Mouse (Mus musculus): ENCODE results near the gene A730061H03Rik. TPM values are rescaled to one million over a fixed set of nuclear protein-coding genes. Genes with fewer than 3 reads are reported as not detected.

Gene A730061H03Rik
- polyA plus RNA-seq, 1 experiment from 2014 or later: 0.56 TPM

- Histone ChIP-seq H3K27ac (replicated peaks) (no peak overlapping the region), H3K4me2 (peak overlapping the region; percentile 78; the same call in 1 of the 2 replicates), H3K4me3 (no peak overlapping the region), H3K27me3 (replicated peaks) (no peaks in the 10 kb centered on the region), H3K4me1 (peaks cover 27% of the 10 kb centered on the region), H3K36me3 (peaks cover 46% of the 10 kb centered on the region), H3K9me3 (no peaks in the 10 kb centered on the region), H3K9ac (no peak overlapping the region)
- ATAC-seq (ENCODE audit: extremely low read depth, insufficient number of reproducible peaks, low FRiP score, low TSS enrichment): no peak
- 87% methylated on average over 10 of the region's 10 CpGs for WGBS
Measured at GRCm38 (mm10) chr14:55561860-55562259, 1.7 kb upstream of the A730061H03Rik start.

GRCm38 (mm10) chr14:55559799-55560201 lies 406 bp downstream of the A730061H03Rik start, which contains the start of gene Dcaf11:
Dcaf11 (plus strand) TSS chr14:55560006.
- peak within 1 kb of the TSS; percentile 69 for H3K4me3 ChIP-seq
- H3K36me3 ChIP-seq: peaks cover 26% of the 10 kb centered on the region
- H3K9ac ChIP-seq: peak within 1 kb of the TSS; percentile 89
- peak within 1 kb of the TSS; percentile 99 for H3K27ac ChIP-seq (replicated peaks)
- H3K4me2 ChIP-seq: peak within 1 kb of the TSS; percentile 78
- ATAC-seq (ENCODE audit: extremely low read depth, insufficient number of reproducible peaks, low FRiP score, low TSS enrichment): peak; percentile 67
- peaks cover 30% of the 10 kb centered on the region for H3K4me1 ChIP-seq
- no peaks in the 10 kb centered on the region for H3K27me3 ChIP-seq (replicated peaks)
- WGBS: under 1% methylated on average over 27 of the region's 27 CpGs
- H3K9me3 ChIP-seq: no peaks in the 10 kb centered on the region

DNA sequence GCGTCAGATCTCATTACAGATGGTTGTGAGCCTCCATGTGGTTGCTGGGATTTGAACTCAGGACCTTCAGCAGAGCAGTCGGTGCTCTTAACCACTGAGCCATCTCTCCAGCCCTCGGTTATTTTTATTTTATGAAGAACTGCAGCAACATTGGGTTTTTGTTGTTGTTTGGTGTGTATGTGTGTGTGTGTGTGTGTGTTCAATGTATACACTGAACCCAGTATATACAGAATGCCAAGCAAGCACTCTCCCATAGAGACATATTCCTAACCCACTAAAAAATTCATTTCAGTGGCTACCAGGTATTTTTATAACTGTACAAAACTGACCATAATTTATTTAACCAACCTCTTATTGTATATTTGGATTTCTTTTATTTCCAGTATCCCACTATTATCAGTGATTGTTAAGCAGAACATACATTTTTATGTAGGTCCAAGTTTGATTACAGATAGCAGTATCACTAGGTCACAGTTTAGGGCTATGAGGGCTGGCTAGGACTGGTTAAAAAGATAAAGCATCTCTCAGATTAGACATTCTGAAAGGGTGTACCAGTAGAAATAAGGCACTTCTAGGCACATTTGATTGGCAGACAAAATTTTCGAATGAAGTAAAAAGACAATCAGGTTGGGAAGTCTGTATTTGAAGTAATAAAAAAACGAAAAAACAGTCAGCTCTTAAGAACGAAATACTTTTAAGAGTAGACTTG lies 1.3 kb downstream of the A730061H03Rik start:
- peaks cover 17% of the 10 kb centered on the region for H3K36me3 ChIP-seq
- H3K9me3 ChIP-seq: no peaks in the 10 kb centered on the region
- H3K27ac ChIP-seq (replicated peaks): peak overlapping the region; percentile 99
- peak overlapping the region; percentile 69 for H3K4me3 ChIP-seq
- no peaks in the 10 kb centered on the region for H3K27me3 ChIP-seq (replicated peaks)
- H3K4me1 ChIP-seq: peaks cover 30% of the 10 kb centered on the region
- ATAC-seq (ENCODE audit: extremely low read depth, insufficient number of reproducible peaks, low FRiP score, low TSS enrichment): no peak
- WGBS: 53% methylated on average over 6 of the region's 6 CpGs
- H3K9ac ChIP-seq: peak overlapping the region; percentile 89
- H3K4me2 ChIP-seq: peak overlapping the region; percentile 78

GRCm38 (mm10) chr14:55557587-55557986 lies 2.6 kb downstream of the A730061H03Rik start:
- Histone ChIP-seq H3K4me2 (no peak overlapping the region), H3K27ac (replicated peaks) (no peak overlapping the region), H3K4me3 (no peak overlapping the region), H3K36me3 (0 out of 2 replicates have a peak, but pooled peaks cover 5% of the 10 kb centered on the region), H3K9ac (no peak overlapping the region), H3K27me3 (replicated peaks) (no peaks in the 10 kb centered on the region), H3K9me3 (no peaks in the 10 kb centered on the region), H3K4me1 (peaks cover 30% of the 10 kb centered on the region)
- no peak for ATAC-seq (ENCODE audit: extremely low read depth, insufficient number of reproducible peaks, low FRiP score, low TSS enrichment)
- 79% methylated on average over 3 of the region's 3 CpGs for WGBS

DNA sequence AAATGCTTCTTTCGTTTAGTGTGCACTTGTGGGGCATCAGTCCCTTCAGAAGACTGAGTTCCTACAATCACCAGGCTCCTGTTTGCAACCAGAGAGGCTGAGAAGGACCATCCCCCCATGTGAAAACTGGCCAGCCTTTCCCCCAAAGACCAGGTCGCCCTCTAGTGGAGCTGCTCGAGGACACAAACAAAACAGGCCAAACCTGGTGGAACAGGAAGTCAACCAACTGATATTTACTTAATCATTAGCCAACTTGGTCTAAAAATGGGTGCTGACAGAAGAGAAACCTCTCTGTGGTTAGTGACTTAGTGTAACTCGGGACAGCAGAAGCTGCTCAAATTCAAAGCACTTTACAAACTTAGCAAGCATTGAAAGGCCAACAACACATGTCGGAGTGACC lies 3.2 kb downstream of the A730061H03Rik start:
- WGBS: 27% methylated on average over 5 of the region's 5 CpGs
- Histone ChIP-seq H3K27me3 (replicated peaks) (no peaks in the 10 kb centered on the region), H3K9ac (no peak overlapping the region), H3K4me1 (peaks cover 26% of the 10 kb centered on the region), H3K4me2 (no peak overlapping the region), H3K36me3 (no peaks in the 10 kb centered on the region), H3K9me3 (no peaks in the 10 kb centered on the region), H3K4me3 (no peak overlapping the region), H3K27ac (replicated peaks) (no peak overlapping the region)
- no peak for ATAC-seq (ENCODE audit: extremely low read depth, insufficient number of reproducible peaks, low FRiP score, low TSS enrichment)

DNA sequence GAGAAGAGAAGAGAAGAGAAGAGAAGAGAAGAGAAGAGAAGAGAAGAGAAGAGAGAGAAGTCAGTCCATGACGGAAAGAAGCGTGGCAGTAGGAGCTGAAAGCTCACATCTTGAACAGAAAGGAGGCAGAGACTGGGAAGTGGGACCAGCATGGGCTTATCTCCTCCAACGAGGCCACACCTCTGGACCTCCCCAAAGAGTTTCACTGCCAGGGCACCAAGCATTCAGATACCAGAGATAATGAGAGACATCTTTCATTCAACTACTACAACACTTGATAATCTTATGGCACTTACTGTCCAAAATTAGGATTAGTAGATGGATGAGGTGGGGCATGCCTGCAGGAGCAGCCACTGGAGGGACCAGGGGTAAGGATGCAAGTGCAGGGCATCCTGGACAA lies 4.4 kb downstream of the A730061H03Rik start:
- no peak for ATAC-seq (ENCODE audit: extremely low read depth, insufficient number of reproducible peaks, low FRiP score, low TSS enrichment)
- no peak overlapping the region for H3K9ac ChIP-seq
- H3K36me3 ChIP-seq: peaks cover 1% of the 10 kb centered on the region
- no peak overlapping the region for H3K4me3 ChIP-seq
- no peak overlapping the region for H3K4me2 ChIP-seq
- peaks cover 15% of the 10 kb centered on the region for H3K4me1 ChIP-seq
- 52% methylated on average over 3 of the region's 3 CpGs for whole genome bisulfite sequencing
- no peaks in the 10 kb centered on the region for H3K9me3 ChIP-seq
- no peaks in the 10 kb centered on the region for H3K27me3 ChIP-seq (replicated peaks)
- H3K27ac ChIP-seq (replicated peaks): no peak overlapping the region

DNA sequence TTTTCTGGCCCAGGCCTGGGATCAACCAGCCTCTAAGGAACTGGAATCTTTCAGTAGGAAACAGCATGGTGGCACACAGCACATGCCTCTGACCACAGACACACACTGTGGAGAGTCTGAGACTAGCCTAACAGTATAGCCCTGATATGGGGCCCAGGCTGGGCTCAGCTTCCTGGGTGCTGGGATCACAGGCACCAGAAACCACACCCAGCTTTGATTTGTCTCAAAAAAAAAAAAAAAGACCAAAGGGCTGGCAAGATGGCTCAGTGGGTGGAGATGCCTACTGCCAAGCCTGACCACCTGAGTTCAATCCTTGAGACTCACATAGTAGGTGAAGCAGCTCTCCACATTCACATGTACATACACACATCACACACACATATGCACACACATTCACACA lies 5.6 kb downstream of the A730061H03Rik start:
- H3K27me3 ChIP-seq (replicated peaks): no peaks in the 10 kb centered on the region
- no peak for ATAC-seq (ENCODE audit: extremely low read depth, insufficient number of reproducible peaks, low FRiP score, low TSS enrichment)
- H3K4me3 ChIP-seq: no peak overlapping the region
- no peaks in the 10 kb centered on the region for H3K9me3 ChIP-seq
- no peak overlapping the region for H3K4me2 ChIP-seq
- peaks cover 15% of the 10 kb centered on the region for H3K4me1 ChIP-seq
- no peak overlapping the region for H3K9ac ChIP-seq
- no peak overlapping the region for H3K27ac ChIP-seq (replicated peaks)
- peaks cover 13% of the 10 kb centered on the region for H3K36me3 ChIP-seq

DNA sequence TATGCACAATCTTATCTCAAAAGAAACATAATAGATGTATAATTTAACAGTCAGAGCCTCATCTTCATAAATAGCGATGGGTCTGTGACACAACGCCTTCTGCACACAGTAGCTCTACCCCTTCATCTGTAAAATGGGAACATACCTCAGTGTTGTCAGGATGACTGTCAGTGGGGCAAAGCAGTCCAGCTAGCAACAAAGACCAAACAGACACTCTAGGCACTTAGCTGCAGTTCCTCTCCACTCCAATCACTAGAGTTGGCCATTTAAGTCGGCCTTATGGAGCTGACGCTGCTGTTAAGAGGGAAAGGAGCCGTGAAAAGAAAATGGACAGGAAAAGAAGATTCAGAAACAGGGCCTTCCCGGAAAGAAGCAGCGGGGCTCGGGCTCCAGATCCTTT lies 8.4 kb downstream of the A730061H03Rik start:
- Histone ChIP-seq H3K9ac (no peak overlapping the region), H3K27ac (replicated peaks) (no peak overlapping the region), H3K36me3 (peaks cover 41% of the 10 kb centered on the region), H3K4me2 (no peak overlapping the region), H3K4me3 (no peak overlapping the region), H3K9me3 (no peaks in the 10 kb centered on the region), H3K27me3 (replicated peaks) (no peaks in the 10 kb centered on the region), H3K4me1 (peaks cover 2% of the 10 kb centered on the region)
- WGBS: 78% methylated on average over 8 of the region's 8 CpGs
- no peak for ATAC-seq (ENCODE audit: extremely low read depth, insufficient number of reproducible peaks, low FRiP score, low TSS enrichment)

GRCm38 (mm10) chr14:55551347-55551746 lies 8.9 kb downstream of the A730061H03Rik start:
- no peak for ATAC-seq (ENCODE audit: extremely low read depth, insufficient number of reproducible peaks, low FRiP score, low TSS enrichment)
- no peak overlapping the region for H3K27ac ChIP-seq (replicated peaks)

GRCm38 (mm10) chr14:55550191-55550590 lies 10.0 kb downstream of the A730061H03Rik start:
- H3K4me3 ChIP-seq: no peak overlapping the region
- no peak overlapping the region for H3K4me2 ChIP-seq
- no peak for ATAC-seq (ENCODE audit: extremely low read depth, insufficient number of reproducible peaks, low FRiP score, low TSS enrichment)
- no peak overlapping the region for H3K27ac ChIP-seq (replicated peaks)
- peaks cover 57% of the 10 kb centered on the region for H3K36me3 ChIP-seq
- no peaks in the 10 kb centered on the region for H3K9me3 ChIP-seq
- no peaks in the 10 kb centered on the region for H3K27me3 ChIP-seq (replicated peaks)
- no peak overlapping the region for H3K9ac ChIP-seq
- H3K4me1 ChIP-seq: no peaks in the 10 kb centered on the region
- 84% methylated on average over 6 of the region's 6 CpGs for WGBS

More at GRCm38 (mm10) chr14:55551347-55551746, 8.9 kb downstream of the A730061H03Rik start:
- no peak overlapping the region for H3K4me2 ChIP-seq
- H3K4me1 ChIP-seq: no peaks in the 10 kb centered on the region
- no peak overlapping the region for H3K4me3 ChIP-seq
- 64% methylated on average over 5 of the region's 5 CpGs for WGBS
- H3K9ac ChIP-seq: no peak overlapping the region
- H3K9me3 ChIP-seq: no peaks in the 10 kb centered on the region
- peaks cover 46% of the 10 kb centered on the region for H3K36me3 ChIP-seq
- no peaks in the 10 kb centered on the region for H3K27me3 ChIP-seq (replicated peaks)

GRCm38 (mm10) chr14:55544334-55544733 lies 15.9 kb downstream of the A730061H03Rik start:
- Histone ChIP-seq H3K9ac (no peak overlapping the region), H3K27me3 (replicated peaks) (no peaks in the 10 kb centered on the region)

GRCm38 (mm10) chr14:55542268-55542667 lies 17.9 kb downstream of the A730061H03Rik start:
- no peak for ATAC-seq (ENCODE audit: extremely low read depth, insufficient number of reproducible peaks, low FRiP score, low TSS enrichment)
- Histone ChIP-seq H3K27ac (replicated peaks) (no peak overlapping the region), H3K4me1 (peaks cover 20% of the 10 kb centered on the region), H3K4me2 (no peak overlapping the region), H3K9ac (no peak overlapping the region), H3K27me3 (replicated peaks) (no peaks in the 10 kb centered on the region), H3K4me3 (no peak overlapping the region), H3K9me3 (no peaks in the 10 kb centered on the region), H3K36me3 (peaks cover 50% of the 10 kb centered on the region)
- 90% methylated on average over 12 of the region's 12 CpGs for WGBS

More at GRCm38 (mm10) chr14:55544334-55544733, 15.9 kb downstream of the A730061H03Rik start:
- Histone ChIP-seq H3K36me3 (peaks cover 71% of the 10 kb centered on the region), H3K9me3 (no peaks in the 10 kb centered on the region), H3K4me2 (no peak overlapping the region), H3K4me3 (no peak overlapping the region), H3K27ac (replicated peaks) (no peak overlapping the region), H3K4me1 (peaks cover 20% of the 10 kb centered on the region)
- no peak for ATAC-seq (ENCODE audit: extremely low read depth, insufficient number of reproducible peaks, low FRiP score, low TSS enrichment)
- 83% methylated on average over 9 of the region's 9 CpGs for WGBS
